ENCODE assay signal across 15 mouse cellular contexts in genomic region chr13:109243160-109243559, GRCm38 (mm10).
DNase-seq lines count a peak whose midpoint lies in the region; ATAC-seq lines count a peak whose summit lies in the region.
"Had no signal": no experiment of that assay in that cellular context is flagged by ENCODE, and none has a peak within 500 bp of the region (broad histone marks: within the 10 kb centered on the region; RNA-seq: fewer than 3 reads in every experiment).

No protein-coding gene starts in this region.

- H3K4me2 ChIP-seq in midbrain, embryonic 14.5 days (ENCODE audit: low read length): no peak overlapping the region
- no peak overlapping the region for H3K4me2 ChIP-seq in neural tube, embryonic 14.5 days (ENCODE audit: low read depth, low read length)

- no peaks in the 10 kb centered on the region for H3K27me3 ChIP-seq in midbrain, embryonic 14.5 days (ENCODE audit: control insufficient read depth, insufficient read depth, low read length)
- H3K27me3 ChIP-seq in midbrain, embryonic 10.5 days (ENCODE audit: low read depth, poor library complexity, severe bottlenecking): no peaks in the 10 kb centered on the region
- no peaks in the 10 kb centered on the region for H3K27me3 ChIP-seq in neural tube, embryonic 14.5 days (ENCODE audit: control insufficient read depth, insufficient read depth, low read length)

- no peak overlapping the region for H3K4me3 ChIP-seq in midbrain, embryonic 14.5 days (replicated peaks; ENCODE audit: low read depth, low read length)
- no peak overlapping the region for H3K4me3 ChIP-seq in midbrain, embryonic 10.5 days
- no peak overlapping the region for H3K4me3 ChIP-seq in neural tube, embryonic 14.5 days (ENCODE audit: low read depth, low read length)

- H3K36me3 ChIP-seq in midbrain, embryonic 14.5 days (ENCODE audit: control insufficient read depth, insufficient read depth, low read length): no peaks in the 10 kb centered on the region
- no peaks in the 10 kb centered on the region for H3K36me3 ChIP-seq in midbrain, embryonic 10.5 days
- H3K36me3 ChIP-seq in neural tube, embryonic 14.5 days (ENCODE audit: control insufficient read depth, insufficient read depth, low read length): no peaks in the 10 kb centered on the region

- no peaks in the 10 kb centered on the region for H3K9me3 ChIP-seq in midbrain, embryonic 14.5 days (ENCODE audit: control insufficient read depth, low read length)
- H3K9me3 ChIP-seq in midbrain, embryonic 10.5 days (replicated peaks): no peaks in the 10 kb centered on the region
- no peaks in the 10 kb centered on the region for H3K9me3 ChIP-seq in neural tube, embryonic 14.5 days (ENCODE audit: control insufficient read depth, low read length)

- H3K4me1 ChIP-seq in midbrain, embryonic 14.5 days (ENCODE audit: control insufficient read depth, insufficient read depth, low read length): peaks cover 3% of the 10 kb centered on the region; the same call in 1 of the 2 replicates
- H3K4me1 ChIP-seq in midbrain, embryonic 10.5 days: peaks cover 12% of the 10 kb centered on the region
- H3K4me1 ChIP-seq in neural tube, embryonic 14.5 days (ENCODE audit: control insufficient read depth, insufficient read depth, low read length): peaks cover 6% of the 10 kb centered on the region; the same call in 1 of the 2 replicates

- no peak for ATAC-seq in midbrain, embryonic 14.5 days (ENCODE audit: low FRiP score, low TSS enrichment)
- peak; percentile 81 for ATAC-seq in granulocyte monocyte progenitor cell, adult 5-6 weeks (replicated peaks; ENCODE audit: poor library complexity, severe bottlenecking)
- peak; percentile 61; the same call in 1 of the 2 replicates for ATAC-seq in neural tube, embryonic 14.5 days (ENCODE audit: low read depth)
- ATAC-seq: intestine, embryonic 16.5 days had no signal

- peak; percentile 30 for DNase-seq in adrenal gland, postnatal 10 days
- DNase-seq in adrenal gland, postnatal 25 days: no peak
- DNase-seq in midbrain, embryonic 14.5 days: peak; percentile 62
- DNase-seq in midbrain, embryonic 10.5 days (ENCODE audit: low spot score): no peak
- no peak for DNase-seq in layer of hippocampus, adult 9-11 months
- DNase-seq in frontal cortex, postnatal 10 days (ENCODE audit: low spot score in 2 of 2): no peak
- DNase-seq: B cell, adult 2 months; cerebellum, adult 2 months; heart, adult 18-20 months; heart, postnatal 36 days; thymus, adult 2 months had no signal

- WGBS in midbrain, embryonic 14.5 days: 55% methylated on average over 3 of the region's 3 CpGs
- WGBS in midbrain, embryonic 10.5 days: 78% methylated on average over 3 of the region's 3 CpGs
- WGBS in neural tube, embryonic 14.5 days: 31% methylated on average over 3 of the region's 3 CpGs

- H3K27ac ChIP-seq in midbrain, embryonic 14.5 days (replicated peaks; ENCODE audit: low read depth, low read length): no peak overlapping the region
- no peak overlapping the region for H3K27ac ChIP-seq in midbrain, embryonic 10.5 days (replicated peaks)
- H3K27ac ChIP-seq in neural tube, embryonic 14.5 days (ENCODE audit: low read depth, low read length): no peak overlapping the region
- H3K27ac ChIP-seq: liver, embryonic 14.5 days had no signal

- no peak overlapping the region for H3K9ac ChIP-seq in midbrain, embryonic 14.5 days (replicated peaks; ENCODE audit: low read length)
- no peak overlapping the region for H3K9ac ChIP-seq in neural tube, embryonic 14.5 days (replicated peaks; ENCODE audit: low read depth, low read length)
- H3K9ac ChIP-seq: liver, embryonic 14.5 days had no signal

Comparison
In these comparisons a context has a peak if more than half of its experiments do, and no peak if none do; other contexts are left out.
1. DNase-seq: peak in adrenal gland, postnatal 10 days (single experiment) and midbrain, embryonic 14.5 days (single experiment); none in adrenal gland, postnatal 25 days (single experiment), midbrain, embryonic 10.5 days (single experiment), layer of hippocampus, adult 9-11 months (single experiment) and frontal cortex, postnatal 10 days (0 of 2).